Mouse (Mus musculus): Measurements from ENCODE around the gene Prrt1.

DNA sequence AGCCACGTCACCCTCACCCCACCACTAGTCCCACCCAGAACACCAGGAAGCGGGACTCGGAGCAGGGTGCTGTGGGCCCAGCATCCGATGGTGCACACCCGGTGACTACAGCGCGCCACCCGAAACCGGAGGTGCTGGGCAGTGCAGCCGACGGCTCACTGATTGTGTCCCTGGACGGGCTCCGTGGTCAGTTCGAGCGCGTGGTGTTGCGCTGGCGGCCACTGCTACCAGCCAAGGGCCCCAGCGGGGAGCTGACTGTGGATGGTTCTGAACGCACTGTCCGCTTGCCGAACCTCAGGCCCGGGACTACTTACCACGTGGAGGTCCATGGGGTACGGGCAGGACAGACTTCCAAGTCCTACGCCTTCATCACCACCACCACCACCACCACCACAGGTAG is 50.9 kb downstream of the Prrt1 start:
- no peak for TF ChIP-seq ZKSCAN1 (IDR thresholded peaks at IDR 0.05; ENCODE audit: low read depth, low read length)
- TF ChIP-seq CTCF (IDR thresholded peaks at IDR 0.05 in 2 of 3, conservative IDR thresholded peaks at IDR 0.05 in 1 of 3; ENCODE audit: control insufficient read depth in 1 of 3, insufficient read depth in 1 of 3, low read depth in 2 of 3, low read length in 3 of 3, poor library complexity in 1 of 3, severe bottlenecking in 1 of 3), result no peak
- no peak for TF ChIP-seq EP300 (IDR thresholded peaks at IDR 0.05; ENCODE audit: low read depth in 1 of 2, low read length in 2 of 2)
- no peak for TF ChIP-seq POLR2AphosphoS5 (IDR thresholded peaks at IDR 0.05; ENCODE audit: borderline replicate concordance, low read depth, low read length)
- TF ChIP-seq MXI1 (IDR thresholded peaks at IDR 0.05; ENCODE audit: low read depth, low read length), result no peak
- no peak for TF ChIP-seq POLR2A (IDR thresholded peaks at IDR 0.05; ENCODE audit: control insufficient read depth in 1 of 2, insufficient read depth in 1 of 2, low read depth in 1 of 2, low read length in 2 of 2, poor library complexity in 1 of 2)
- no peak for TF ChIP-seq MAX (IDR thresholded peaks at IDR 0.05; ENCODE audit: low read length)
- TF ChIP-seq GATA1 (IDR thresholded peaks at IDR 0.05; ENCODE audit: low read depth, low read length), result no peak
- no peak for TF ChIP-seq USF1 (IDR thresholded peaks at IDR 0.05; ENCODE audit: low read depth, low read length)
- no peak for TF ChIP-seq TAL1 (IDR thresholded peaks at IDR 0.05; ENCODE audit: low read length)
- TF ChIP-seq ZC3H11A (IDR thresholded peaks at IDR 0.05; ENCODE audit: low read depth, low read length), result no peak
- no peak for TF ChIP-seq RCOR1 (IDR thresholded peaks at IDR 0.05; ENCODE audit: low read depth, low read length)

Data from MEL (cell line).